Mouse (Mus musculus): Measurements from ENCODE around the gene Rbfox3. TPM values are rescaled to one million over a fixed set of nuclear protein-coding genes. Genes with fewer than 3 reads are reported as not detected.

Rbfox3 gene
- polyA plus RNA-seq, 1 experiment from 2014 or later, result 8.2 TPM

- ATAC-seq (ENCODE audit: low FRiP score) (0 out of 2 replicates have a peak, but pooled peaks have one; percentile 23), DNase-seq (ENCODE audit: low spot score, missing footprints) (peak; percentile 98)
- H3K4me1 ChIP-seq (ENCODE audit: control insufficient read depth, insufficient read depth, low read length), result peaks cover 32% of the 10 kb centered on the region
- H3K4me3 ChIP-seq (ENCODE audit: low read depth, low read length), result no peak overlapping the region
- WGBS, result 20% methylated on average over 6 of the region's 6 CpGs
- H3K4me2 ChIP-seq, result peak overlapping the region; percentile 43
- peaks cover 3% of the 10 kb centered on the region; the same call in 1 of the 2 replicates for H3K27me3 ChIP-seq (ENCODE audit: control insufficient read depth, insufficient read depth, low read length)
- H3K36me3 ChIP-seq (ENCODE audit: control insufficient read depth, insufficient read depth, low read length), result no peaks in the 10 kb centered on the region
- no peaks in the 10 kb centered on the region for H3K9me3 ChIP-seq (ENCODE audit: control insufficient read depth, low read length)
- H3K27ac ChIP-seq (ENCODE audit: low read depth, low read length), result no peak overlapping the region
- no peak overlapping the region for H3K9ac ChIP-seq (ENCODE audit: low read length)
Measured at GRCm38 (mm10) chr11:118740001-118740400, 171.4 kb downstream of the Rbfox3 start.

- Histone ChIP-seq H3K4me1 (ENCODE audit: control insufficient read depth, insufficient read depth, low read length) (peaks cover 26% of the 10 kb centered on the region), H3K9ac (ENCODE audit: low read length) (peak overlapping the region; percentile 25; the same call in 1 of the 2 replicates), H3K4me3 (ENCODE audit: low read depth, low read length) (peak overlapping the region; percentile 14; the same call in 1 of the 2 replicates), H3K36me3 (ENCODE audit: control insufficient read depth, insufficient read depth, low read length) (no peaks in the 10 kb centered on the region), H3K4me2 (peak overlapping the region; percentile 43), H3K9me3 (ENCODE audit: control insufficient read depth, low read length) (no peaks in the 10 kb centered on the region), H3K27me3 (ENCODE audit: control insufficient read depth, insufficient read depth, low read length) (peaks cover 3% of the 10 kb centered on the region; the same call in 1 of the 2 replicates), H3K27ac (ENCODE audit: low read depth, low read length) (no peak overlapping the region)
- DNase-seq (ENCODE audit: low spot score, missing footprints) (peak; percentile 99), ATAC-seq (ENCODE audit: low FRiP score) (peak; percentile 62; the same call in 1 of the 2 replicates)
- WGBS, result 8% methylated on average over 23 of the region's 23 CpGs
Measured at GRCm38 (mm10) chr11:118738855-118739832, 172.3 kb downstream of the Rbfox3 start.

- Histone ChIP-seq H3K36me3 (ENCODE audit: control insufficient read depth, insufficient read depth, low read length) (no peaks in the 10 kb centered on the region), H3K27me3 (ENCODE audit: control insufficient read depth, insufficient read depth, low read length) (peaks cover 3% of the 10 kb centered on the region; the same call in 1 of the 2 replicates), H3K4me3 (ENCODE audit: low read depth, low read length) (no peak overlapping the region), H3K27ac (ENCODE audit: low read depth, low read length) (no peak overlapping the region), H3K4me2 (no peak overlapping the region), H3K4me1 (ENCODE audit: control insufficient read depth, insufficient read depth, low read length) (peaks cover 24% of the 10 kb centered on the region), H3K9me3 (ENCODE audit: control insufficient read depth, low read length) (no peaks in the 10 kb centered on the region), H3K9ac (ENCODE audit: low read length) (no peak overlapping the region)
- WGBS, result 39% methylated on average over 7 of the region's 7 CpGs
- no peak for ATAC-seq (ENCODE audit: low FRiP score)
- no peak for DNase-seq (ENCODE audit: low spot score, missing footprints)
Measured at GRCm38 (mm10) chr11:118738323-118738722, 173.1 kb downstream of the Rbfox3 start.

- Histone ChIP-seq H3K9me3 (ENCODE audit: control insufficient read depth, low read length) (no peaks in the 10 kb centered on the region), H3K4me1 (ENCODE audit: control insufficient read depth, insufficient read depth, low read length) (peaks cover 24% of the 10 kb centered on the region), H3K36me3 (ENCODE audit: control insufficient read depth, insufficient read depth, low read length) (no peaks in the 10 kb centered on the region), H3K9ac (ENCODE audit: low read length) (no peak overlapping the region), H3K27ac (ENCODE audit: low read depth, low read length) (no peak overlapping the region), H3K27me3 (ENCODE audit: control insufficient read depth, insufficient read depth, low read length) (peaks cover 3% of the 10 kb centered on the region; the same call in 1 of the 2 replicates), H3K4me2 (no peak overlapping the region), H3K4me3 (ENCODE audit: low read depth, low read length) (no peak overlapping the region)
- no peak for ATAC-seq (ENCODE audit: low FRiP score)
- peak; percentile 78 for DNase-seq (ENCODE audit: low spot score, missing footprints)
- 66% methylated on average over 3 of the region's 3 CpGs for WGBS
Measured at GRCm38 (mm10) chr11:118737821-118738220, 173.6 kb downstream of the Rbfox3 start.

- Histone ChIP-seq H3K27ac (ENCODE audit: low read depth, low read length) (no peak overlapping the region), H3K36me3 (ENCODE audit: control insufficient read depth, insufficient read depth, low read length) (no peaks in the 10 kb centered on the region), H3K4me3 (ENCODE audit: low read depth, low read length) (no peak overlapping the region), H3K9ac (ENCODE audit: low read length) (no peak overlapping the region), H3K4me1 (ENCODE audit: control insufficient read depth, insufficient read depth, low read length) (peaks cover 24% of the 10 kb centered on the region), H3K4me2 (no peak overlapping the region), H3K9me3 (ENCODE audit: control insufficient read depth, low read length) (no peaks in the 10 kb centered on the region), H3K27me3 (ENCODE audit: control insufficient read depth, insufficient read depth, low read length) (peaks cover 3% of the 10 kb centered on the region; the same call in 1 of the 2 replicates)
- DNase-seq (ENCODE audit: low spot score, missing footprints) (peak; percentile 10), ATAC-seq (ENCODE audit: low FRiP score) (no peak)
- 77% methylated on average over 4 of the region's 4 CpGs for WGBS
Measured at GRCm38 (mm10) chr11:118736993-118737392, 174.4 kb downstream of the Rbfox3 start.

- Histone ChIP-seq H3K4me1 (ENCODE audit: control insufficient read depth, insufficient read depth, low read length) (peaks cover 30% of the 10 kb centered on the region), H3K4me2 (no peak overlapping the region), H3K36me3 (ENCODE audit: control insufficient read depth, insufficient read depth, low read length) (no peaks in the 10 kb centered on the region), H3K4me3 (ENCODE audit: low read depth, low read length) (no peak overlapping the region), H3K27me3 (ENCODE audit: control insufficient read depth, insufficient read depth, low read length) (no peaks in the 10 kb centered on the region), H3K9ac (ENCODE audit: low read length) (no peak overlapping the region), H3K27ac (ENCODE audit: low read depth, low read length) (no peak overlapping the region), H3K9me3 (ENCODE audit: control insufficient read depth, low read length) (no peaks in the 10 kb centered on the region)
- DNase-seq (ENCODE audit: low spot score, missing footprints), result no peak
- WGBS, result 90% methylated on average over 5 of the region's 5 CpGs
- no peak for ATAC-seq (ENCODE audit: low FRiP score)
Measured at GRCm38 (mm10) chr11:118731655-118732054, 179.7 kb downstream of the Rbfox3 start.

GRCm38 (mm10) chr11:118729373-118729772 is 182.0 kb downstream of the Rbfox3 start:
- Histone ChIP-seq H3K27ac (ENCODE audit: low read depth, low read length) (no peak overlapping the region), H3K9me3 (ENCODE audit: control insufficient read depth, low read length) (no peaks in the 10 kb centered on the region), H3K9ac (ENCODE audit: low read length) (no peak overlapping the region), H3K27me3 (ENCODE audit: control insufficient read depth, insufficient read depth, low read length) (no peaks in the 10 kb centered on the region), H3K4me3 (ENCODE audit: low read depth, low read length) (no peak overlapping the region), H3K4me2 (no peak overlapping the region), H3K4me1 (ENCODE audit: control insufficient read depth, insufficient read depth, low read length) (peaks cover 21% of the 10 kb centered on the region), H3K36me3 (ENCODE audit: control insufficient read depth, insufficient read depth, low read length) (no peaks in the 10 kb centered on the region)
- no peak for ATAC-seq (ENCODE audit: low FRiP score)
- DNase-seq (ENCODE audit: low spot score, missing footprints), result peak; percentile 66
- WGBS, result 49% methylated on average over 8 of the region's 8 CpGs

GRCm38 (mm10) chr11:118728797-118729196 is 182.6 kb downstream of the Rbfox3 start:
- Histone ChIP-seq H3K9me3 (ENCODE audit: control insufficient read depth, low read length) (no peaks in the 10 kb centered on the region), H3K36me3 (ENCODE audit: control insufficient read depth, insufficient read depth, low read length) (no peaks in the 10 kb centered on the region), H3K9ac (ENCODE audit: low read length) (no peak overlapping the region), H3K27me3 (ENCODE audit: control insufficient read depth, insufficient read depth, low read length) (no peaks in the 10 kb centered on the region), H3K27ac (ENCODE audit: low read depth, low read length) (no peak overlapping the region), H3K4me2 (no peak overlapping the region), H3K4me1 (ENCODE audit: control insufficient read depth, insufficient read depth, low read length) (peaks cover 21% of the 10 kb centered on the region), H3K4me3 (ENCODE audit: low read depth, low read length) (no peak overlapping the region)
- ATAC-seq (ENCODE audit: low FRiP score) (no peak), DNase-seq (ENCODE audit: low spot score, missing footprints) (peak; percentile 83)
- WGBS, result 82% methylated on average over 12 of the region's 12 CpGs

GRCm38 (mm10) chr11:118728083-118728551 is 183.3 kb downstream of the Rbfox3 start:
- Histone ChIP-seq H3K9me3 (ENCODE audit: control insufficient read depth, low read length) (no peaks in the 10 kb centered on the region), H3K4me2 (no peak overlapping the region), H3K9ac (ENCODE audit: low read length) (no peak overlapping the region), H3K27ac (ENCODE audit: low read depth, low read length) (0 out of 2 replicates have a peak overlapping the region, but pooled peaks have one; percentile 0), H3K4me1 (ENCODE audit: control insufficient read depth, insufficient read depth, low read length) (peaks cover 21% of the 10 kb centered on the region), H3K36me3 (ENCODE audit: control insufficient read depth, insufficient read depth, low read length) (no peaks in the 10 kb centered on the region), H3K27me3 (ENCODE audit: control insufficient read depth, insufficient read depth, low read length) (no peaks in the 10 kb centered on the region), H3K4me3 (ENCODE audit: low read depth, low read length) (no peak overlapping the region)
- ATAC-seq (ENCODE audit: low FRiP score), result no peak
- DNase-seq (ENCODE audit: low spot score, missing footprints), result peak; percentile 82
- 30% methylated on average over 8 of the region's 8 CpGs for WGBS
